Mouse (Mus musculus): ENCODE data around the gene Samsn1. TPM values are rescaled to one million over a fixed set of nuclear protein-coding genes. Genes with fewer than 3 reads are reported as not detected.
"Not testable (repeated sequence)": the region's sequence is repeated elsewhere in the genome, so short reads cannot be mapped to it uniquely, and the experiment has no call there.

Gene Samsn1
- polyA plus RNA-seq, 1 experiment, result 0.02 TPM

GRCm38 (mm10) chr16:75843653-75844062 lies 178.4 kb downstream of the Samsn1 start:
- TF ChIP-seq MYOD1 (IDR thresholded peaks at IDR 0.05; ENCODE audit: control insufficient read depth, insufficient read length, low read depth) (no peak), MAX (IDR thresholded peaks at IDR 0.05) (no peak), CEBPB (IDR thresholded peaks at IDR 0.05; ENCODE audit: low read depth) (no peak), USF1 (IDR thresholded peaks at IDR 0.05; ENCODE audit: low read depth) (no peak), CTCF (IDR thresholded peaks at IDR 0.05; ENCODE audit: control insufficient read depth, insufficient read depth, insufficient read length) (no peak), MYOG (IDR thresholded peaks at IDR 0.05; ENCODE audit: control insufficient read depth, extremely low read depth, insufficient read length) (no peak), FOSL1 (IDR thresholded peaks at IDR 0.05; ENCODE audit: insufficient read depth, low read length, poor library complexity, severe bottlenecking) (no peak)
- Histone ChIP-seq H3K27me3 (ENCODE audit: control insufficient read depth, insufficient read depth, insufficient read length) (no peaks in the 10 kb centered on the region), H3K79me3 (ENCODE audit: low read depth) (no peaks in the 10 kb centered on the region), H3K36me3 (ENCODE audit: control insufficient read depth, insufficient read depth) (no peaks in the 10 kb centered on the region), H3K4me3 (ENCODE audit: insufficient read depth, poor library complexity, severe bottlenecking) (no peak overlapping the region), H3K79me2 (ENCODE audit: control insufficient read depth, insufficient read depth) (no peaks in the 10 kb centered on the region), H3ac (ENCODE audit: control insufficient read depth, insufficient read length, low read depth) (no peak overlapping the region)

- TF ChIP-seq MYOD1 (IDR thresholded peaks at IDR 0.05; ENCODE audit: control insufficient read depth, insufficient read length, low read depth), result no peak
- no peak for TF ChIP-seq CTCF (IDR thresholded peaks at IDR 0.05; ENCODE audit: control insufficient read depth, insufficient read depth, insufficient read length)
- no peak for TF ChIP-seq FOSL1 (IDR thresholded peaks at IDR 0.05; ENCODE audit: insufficient read depth, low read length, poor library complexity, severe bottlenecking)
- TF ChIP-seq USF1 (IDR thresholded peaks at IDR 0.05; ENCODE audit: low read depth), result no peak
- no peak for TF ChIP-seq CEBPB (IDR thresholded peaks at IDR 0.05; ENCODE audit: low read depth)
- TF ChIP-seq MAX (IDR thresholded peaks at IDR 0.05), result no peak
- TF ChIP-seq MYOG (IDR thresholded peaks at IDR 0.05; ENCODE audit: control insufficient read depth, extremely low read depth, insufficient read length), result no peak
- Histone ChIP-seq H3K36me3 (ENCODE audit: control insufficient read depth, insufficient read depth) (no peaks in the 10 kb centered on the region), H3K79me2 (ENCODE audit: control insufficient read depth, insufficient read depth) (no peaks in the 10 kb centered on the region), H3ac (ENCODE audit: control insufficient read depth, insufficient read length, low read depth) (no peak overlapping the region), H3K27me3 (ENCODE audit: control insufficient read depth, insufficient read depth, insufficient read length) (no peaks in the 10 kb centered on the region), H3K4me3 (ENCODE audit: insufficient read depth, poor library complexity, severe bottlenecking) (no peak overlapping the region), H3K79me3 (ENCODE audit: low read depth) (no peaks in the 10 kb centered on the region)
Measured at GRCm38 (mm10) chr16:75843031-75843430, 179.1 kb downstream of the Samsn1 start.

GRCm38 (mm10) chr16:75842569-75842968 lies 179.5 kb downstream of the Samsn1 start:
- TF ChIP-seq CTCF (IDR thresholded peaks at IDR 0.05; ENCODE audit: control insufficient read depth, insufficient read depth, insufficient read length) (no peak), MYOG (IDR thresholded peaks at IDR 0.05; ENCODE audit: control insufficient read depth, extremely low read depth, insufficient read length) (no peak), CEBPB (IDR thresholded peaks at IDR 0.05; ENCODE audit: low read depth) (no peak), USF1 (IDR thresholded peaks at IDR 0.05; ENCODE audit: low read depth) (no peak), MYOD1 (IDR thresholded peaks at IDR 0.05; ENCODE audit: control insufficient read depth, insufficient read length, low read depth) (no peak), MAX (IDR thresholded peaks at IDR 0.05) (no peak), FOSL1 (IDR thresholded peaks at IDR 0.05; ENCODE audit: insufficient read depth, low read length, poor library complexity, severe bottlenecking) (no peak)
- Histone ChIP-seq H3K79me3 (ENCODE audit: low read depth) (no peaks in the 10 kb centered on the region), H3K4me3 (ENCODE audit: insufficient read depth, poor library complexity, severe bottlenecking) (no peak overlapping the region), H3ac (ENCODE audit: control insufficient read depth, insufficient read length, low read depth) (no peak overlapping the region), H3K79me2 (ENCODE audit: control insufficient read depth, insufficient read depth) (no peaks in the 10 kb centered on the region), H3K27me3 (ENCODE audit: control insufficient read depth, insufficient read depth, insufficient read length) (no peaks in the 10 kb centered on the region), H3K36me3 (ENCODE audit: control insufficient read depth, insufficient read depth) (no peaks in the 10 kb centered on the region)

- Histone ChIP-seq H3ac (ENCODE audit: control insufficient read depth, insufficient read length, low read depth) (no peak overlapping the region), H3K4me3 (ENCODE audit: insufficient read depth, poor library complexity, severe bottlenecking) (no peak overlapping the region), H3K36me3 (ENCODE audit: control insufficient read depth, insufficient read depth) (no peaks in the 10 kb centered on the region), H3K79me2 (ENCODE audit: control insufficient read depth, insufficient read depth) (no peaks in the 10 kb centered on the region), H3K27me3 (ENCODE audit: control insufficient read depth, insufficient read depth, insufficient read length) (no peaks in the 10 kb centered on the region), H3K79me3 (ENCODE audit: low read depth) (no peaks in the 10 kb centered on the region)
- no peak for TF ChIP-seq FOSL1 (IDR thresholded peaks at IDR 0.05; ENCODE audit: insufficient read depth, low read length, poor library complexity, severe bottlenecking)
- TF ChIP-seq MYOG (IDR thresholded peaks at IDR 0.05; ENCODE audit: control insufficient read depth, extremely low read depth, insufficient read length), result no peak
- no peak for TF ChIP-seq USF1 (IDR thresholded peaks at IDR 0.05; ENCODE audit: low read depth)
- TF ChIP-seq MYOD1 (IDR thresholded peaks at IDR 0.05; ENCODE audit: control insufficient read depth, insufficient read length, low read depth), result no peak
Measured at GRCm38 (mm10) chr16:75837728-75838451, 184.2 kb downstream of the Samsn1 start.

- no peaks in the 10 kb centered on the region for H3K27me3 ChIP-seq (ENCODE audit: control insufficient read depth, insufficient read depth, insufficient read length)
- TF ChIP-seq CEBPB (IDR thresholded peaks at IDR 0.05; ENCODE audit: low read depth) (no peak), CTCF (IDR thresholded peaks at IDR 0.05; ENCODE audit: control insufficient read depth, insufficient read depth, insufficient read length) (no peak), MYOD1 (IDR thresholded peaks at IDR 0.05; ENCODE audit: control insufficient read depth, insufficient read length, low read depth) (no peak), MAX (IDR thresholded peaks at IDR 0.05) (no peak), USF1 (IDR thresholded peaks at IDR 0.05; ENCODE audit: low read depth) (no peak), FOSL1 (IDR thresholded peaks at IDR 0.05; ENCODE audit: insufficient read depth, low read length, poor library complexity, severe bottlenecking) (no peak), MYOG (IDR thresholded peaks at IDR 0.05; ENCODE audit: control insufficient read depth, extremely low read depth, insufficient read length) (no peak)
- no peaks in the 10 kb centered on the region for H3K36me3 ChIP-seq (ENCODE audit: control insufficient read depth, insufficient read depth)
- no peak overlapping the region for H3ac ChIP-seq (ENCODE audit: control insufficient read depth, insufficient read length, low read depth)
- H3K79me3 ChIP-seq (ENCODE audit: low read depth), result no peaks in the 10 kb centered on the region
- H3K4me3 ChIP-seq (ENCODE audit: insufficient read depth, poor library complexity, severe bottlenecking), result no peak overlapping the region
- no peaks in the 10 kb centered on the region for H3K79me2 ChIP-seq (ENCODE audit: control insufficient read depth, insufficient read depth)
Measured at GRCm38 (mm10) chr16:75831390-75831789, 190.7 kb downstream of the Samsn1 start.

- not testable (repeated sequence) for H3K79me2 ChIP-seq (ENCODE audit: control insufficient read depth, insufficient read depth); H3K79me3 ChIP-seq (ENCODE audit: low read depth); H3K27me3 ChIP-seq (ENCODE audit: control insufficient read depth, insufficient read depth, insufficient read length); H3ac ChIP-seq (ENCODE audit: control insufficient read depth, insufficient read length, low read depth); H3K36me3 ChIP-seq (ENCODE audit: control insufficient read depth, insufficient read depth); H3K4me3 ChIP-seq (ENCODE audit: insufficient read depth, poor library complexity, severe bottlenecking)
Measured at GRCm38 (mm10) chr16:75826949-75827348, 195.1 kb downstream of the Samsn1 start.

All from C2C12 (cell line).